Mouse (Mus musculus): ENCODE data around the gene Tank. TPM values are rescaled to one million over a fixed set of nuclear protein-coding genes. Genes with fewer than 3 reads are reported as not detected.

Gene Tank
- total RNA-seq, 2 experiments from 2014 or later = 77.2 to 107 TPM

DNA sequence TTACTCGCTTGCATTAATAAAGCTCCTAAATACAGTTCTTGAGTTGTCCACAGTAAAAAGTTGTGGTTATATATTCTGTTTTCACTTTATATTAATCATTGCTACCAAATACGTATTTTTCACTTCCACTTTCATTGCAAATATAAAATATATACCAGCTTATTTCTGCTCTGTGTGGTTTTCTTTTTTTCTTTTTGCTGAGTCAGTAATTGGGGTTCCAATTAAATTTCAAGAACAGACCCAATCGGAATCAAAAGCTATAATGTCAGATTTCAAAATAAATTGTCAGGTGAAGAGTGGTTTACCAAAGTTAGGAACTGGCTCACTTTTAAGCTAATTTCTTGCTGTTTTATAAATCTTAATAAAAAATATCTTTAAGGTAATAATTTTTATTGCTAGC is 73.3 kb downstream of the Tank start:
- no peak for ATAC-seq (replicated peaks; ENCODE audit: poor library complexity, severe bottlenecking)

DNA sequence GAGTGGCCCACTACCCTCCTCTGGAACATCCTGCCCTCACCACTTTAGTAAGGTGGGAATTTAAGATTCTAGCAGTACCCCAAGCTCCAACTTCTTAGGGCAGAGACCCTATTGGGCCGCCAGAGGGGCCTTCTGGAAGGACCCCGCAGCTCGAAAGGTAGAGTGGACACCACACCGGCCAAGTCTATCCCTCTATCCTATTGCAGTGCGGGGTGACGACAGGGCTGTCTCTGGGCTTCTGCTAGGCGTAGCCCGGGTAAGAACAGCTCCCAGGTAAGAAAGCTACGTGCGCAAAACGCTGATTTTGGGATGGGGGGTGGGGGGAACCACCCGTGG is 76.6 kb downstream of the Tank start:
- ATAC-seq (replicated peaks; ENCODE audit: poor library complexity, severe bottlenecking) = 0 out of 2 replicates have a peak, but pooled peaks have one; percentile 8

GRCm38 (mm10) chr2:61655382-61656281 is 77.2 kb downstream of the Tank start:
- peak; percentile 36 for ATAC-seq (replicated peaks; ENCODE audit: poor library complexity, severe bottlenecking)

DNA sequence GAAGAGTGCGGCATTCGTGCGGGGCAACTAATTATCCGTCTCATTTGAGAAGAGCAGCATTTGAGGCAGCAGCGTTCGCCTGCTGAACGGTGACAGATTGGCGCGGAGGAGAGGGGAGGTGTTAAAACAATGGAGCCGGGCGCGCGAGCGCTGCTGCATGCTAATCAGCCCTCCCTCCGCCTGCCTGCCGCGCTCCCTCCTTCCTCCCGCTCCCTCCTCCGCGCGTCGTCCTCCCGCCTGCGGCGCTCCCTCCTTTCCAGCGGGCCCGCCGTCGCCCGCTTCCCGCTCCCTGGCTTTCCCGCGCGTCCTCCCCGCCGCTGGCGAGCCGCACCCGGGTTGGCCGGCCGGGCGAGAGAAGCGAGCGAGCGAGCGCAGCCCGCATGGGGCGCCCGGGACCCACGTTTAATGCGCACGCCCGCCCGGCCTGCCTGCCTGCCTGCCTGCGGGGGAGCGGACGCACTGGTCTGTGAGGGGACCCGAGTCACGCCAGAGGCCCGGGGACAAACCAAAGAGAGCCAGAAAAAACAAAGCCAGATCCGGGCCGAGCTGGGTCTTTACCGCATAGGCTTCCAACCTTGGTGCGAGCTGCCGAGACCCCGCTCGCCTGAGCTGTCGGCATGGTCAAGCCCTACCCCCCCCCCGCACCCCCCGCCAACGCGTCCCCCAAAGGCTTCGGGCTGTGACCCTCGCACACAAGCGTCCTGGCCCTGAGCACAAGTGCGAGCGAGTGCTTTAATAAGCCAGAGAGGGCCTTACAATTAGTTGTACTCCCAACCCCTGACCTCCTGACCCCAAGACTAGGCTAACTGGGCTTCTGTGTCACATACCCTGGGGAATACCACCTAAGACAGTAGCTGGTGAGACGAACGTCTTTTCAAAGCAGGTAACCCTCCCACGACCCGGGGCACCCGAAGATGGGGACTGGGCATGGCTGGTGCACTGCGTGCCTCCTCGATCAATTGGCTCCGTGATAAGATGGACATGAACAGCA is 78.3 kb downstream of the Tank start:
- peak; percentile 57 for ATAC-seq (replicated peaks; ENCODE audit: poor library complexity, severe bottlenecking)

- no peak for ATAC-seq (replicated peaks; ENCODE audit: poor library complexity, severe bottlenecking)
These were observed 80.9 kb downstream of the Tank start for GRCm38 (mm10) chr2:61659254-61659653.

- no peak for ATAC-seq (replicated peaks; ENCODE audit: poor library complexity, severe bottlenecking)
These were observed 84.4 kb downstream of the Tank start for GRCm38 (mm10) chr2:61662833-61663232.

DNA sequence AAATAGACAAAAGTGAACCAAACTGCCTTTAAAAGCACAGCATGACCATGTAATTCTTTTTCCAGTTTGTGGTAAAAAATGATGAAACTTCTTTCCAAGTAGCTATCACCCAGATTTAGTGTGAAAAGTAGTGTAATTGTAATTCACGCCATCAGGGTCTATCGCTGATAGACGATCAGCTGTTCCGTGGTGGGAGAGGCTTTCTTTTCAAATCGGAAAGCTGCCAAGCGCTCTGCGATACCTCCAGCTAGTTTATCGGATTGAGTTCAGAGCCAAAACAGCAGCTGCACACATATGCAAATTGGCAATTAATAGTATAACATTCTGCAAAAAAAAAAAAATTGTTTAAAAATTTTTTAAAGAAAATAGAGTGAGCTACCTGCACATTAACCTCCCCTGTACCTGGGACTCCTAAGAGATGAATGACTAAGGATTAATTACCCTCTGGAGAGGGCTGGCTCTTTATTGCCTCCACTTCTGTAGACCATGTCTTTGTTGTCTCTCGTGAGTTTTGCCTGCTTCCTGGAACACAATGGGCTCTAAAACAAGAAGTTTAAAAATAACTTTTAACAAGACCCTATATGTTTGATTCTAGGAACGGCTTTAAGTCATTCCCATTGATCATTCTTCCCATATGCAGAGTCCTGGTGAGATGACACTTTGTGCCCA is 85.3 kb downstream of the Tank start:
- no peak for ATAC-seq (replicated peaks; ENCODE audit: poor library complexity, severe bottlenecking)

GRCm38 (mm10) chr2:61667420-61667819 is 89.0 kb downstream of the Tank start:
- ATAC-seq (replicated peaks; ENCODE audit: poor library complexity, severe bottlenecking) = no peak

GRCm38 (mm10) chr2:61668260-61668659 is 89.9 kb downstream of the Tank start:
- ATAC-seq (replicated peaks; ENCODE audit: poor library complexity, severe bottlenecking) = peak; percentile 89

- no peak for ATAC-seq (replicated peaks; ENCODE audit: poor library complexity, severe bottlenecking)
These were observed 96.2 kb downstream of the Tank start for GRCm38 (mm10) chr2:61674555-61674954.

- ATAC-seq (replicated peaks; ENCODE audit: poor library complexity, severe bottlenecking) = peak; percentile 99
These were observed 103.2 kb downstream of the Tank start for GRCm38 (mm10) chr2:61681572-61681971.

GRCm38 (mm10) chr2:61686533-61686932 is 108.1 kb downstream of the Tank start:
- ATAC-seq (replicated peaks; ENCODE audit: poor library complexity, severe bottlenecking) = peak; percentile 84

GRCm38 (mm10) chr2:61689086-61689485 is 110.7 kb downstream of the Tank start:
- no peak for ATAC-seq (replicated peaks; ENCODE audit: poor library complexity, severe bottlenecking)

Other genes starting within 250 kb of the Tank start
- 149 and 152 TPM in 2 replicates for gene Psmd14, start 133.1 kb downstream of the Tank start, total RNA-seq (2014; fragmentation: Nextera tagmentation)
- gene Psmd14, start 133.1 kb downstream of the Tank start, total RNA-seq (2017) = 214 TPM in 2 replicates
- gene Tbr1, start 224.3 kb downstream of the Tank start, total RNA-seq (2014; fragmentation: Nextera tagmentation) = 0.49 TPM in 1 of 2 replicates, not detected in the other
- not detected in 2 replicates for gene Tbr1, start 224.3 kb downstream of the Tank start, total RNA-seq (2017)